In the genomic region with DNA sequence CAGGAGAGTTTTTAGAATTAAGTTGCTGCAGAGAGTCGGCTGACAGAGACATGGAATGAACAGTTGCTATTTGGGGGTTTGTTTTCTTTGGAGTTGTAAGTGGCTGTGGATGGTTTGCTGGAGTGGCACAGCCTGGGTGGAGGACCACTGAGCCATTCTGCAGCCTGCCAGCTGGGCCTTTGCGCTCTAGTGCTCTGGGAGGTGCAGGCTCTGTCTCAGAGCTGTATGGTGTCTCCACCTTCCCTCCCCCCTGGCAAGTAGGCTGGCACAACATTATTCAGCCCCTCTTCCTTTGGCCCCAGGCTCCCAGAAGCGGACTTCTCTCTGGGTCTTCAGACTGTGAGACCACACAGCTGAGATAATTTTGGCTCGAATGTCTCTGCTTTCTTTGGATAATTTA, we compare ENCODE assay signal across 11 mouse cellular contexts. TPM values are rescaled to one million over a fixed set of nuclear protein-coding genes. Genes with fewer than 3 reads are reported as not detected.
DNase-seq lines count a peak whose midpoint lies in the region; ATAC-seq and TF ChIP-seq lines count a peak whose summit lies in the region.
"Had no signal": no experiment of that assay in that cellular context is flagged by ENCODE, and none has a peak within 500 bp of the region (broad histone marks: within the 10 kb centered on the region; RNA-seq: fewer than 3 reads in every experiment).

No protein-coding gene starts in this region.

- no peak overlapping the region for H3K9ac ChIP-seq in heart, embryonic 16.5 days (ENCODE audit: low read length)
- H3K9ac ChIP-seq in lung, embryonic 14.5 days: no peak overlapping the region
- no peak overlapping the region for H3K9ac ChIP-seq in embryonic facial prominence, embryonic 12.5 days
- no peak overlapping the region for H3K9ac ChIP-seq in hindbrain, embryonic 16.5 days (ENCODE audit: low read depth, low read length)

- no peaks in the 10 kb centered on the region for H3K27me3 ChIP-seq in heart, embryonic 16.5 days (ENCODE audit: control insufficient read depth, insufficient read depth, low read length)
- no peaks in the 10 kb centered on the region for H3K27me3 ChIP-seq in lung, embryonic 14.5 days (ENCODE audit: insufficient read depth, low read length)
- H3K27me3 ChIP-seq in embryonic facial prominence, embryonic 12.5 days: no peaks in the 10 kb centered on the region
- no peaks in the 10 kb centered on the region for H3K27me3 ChIP-seq in hindbrain, embryonic 16.5 days (replicated peaks; ENCODE audit: control insufficient read depth, insufficient read depth, low read length)

- no peaks in the 10 kb centered on the region for H3K9me3 ChIP-seq in heart, embryonic 16.5 days (replicated peaks; ENCODE audit: control insufficient read depth, low read length)
- H3K9me3 ChIP-seq in lung, embryonic 14.5 days (ENCODE audit: low read depth, low read length): no peaks in the 10 kb centered on the region
- no peaks in the 10 kb centered on the region for H3K9me3 ChIP-seq in embryonic facial prominence, embryonic 12.5 days
- no peaks in the 10 kb centered on the region for H3K9me3 ChIP-seq in hindbrain, embryonic 16.5 days (ENCODE audit: control insufficient read depth, low read length)

- peaks cover 37% of the 10 kb centered on the region for H3K4me1 ChIP-seq in heart, embryonic 16.5 days (ENCODE audit: control insufficient read depth, insufficient read depth, low read length)
- peaks cover 15% of the 10 kb centered on the region for H3K4me1 ChIP-seq in lung, embryonic 14.5 days (ENCODE audit: insufficient read depth)
- H3K4me1 ChIP-seq in embryonic facial prominence, embryonic 12.5 days: peaks cover 30% of the 10 kb centered on the region
- peaks cover 22% of the 10 kb centered on the region for H3K4me1 ChIP-seq in hindbrain, embryonic 16.5 days (ENCODE audit: control insufficient read depth, insufficient read depth, low read depth, low read length)

- H3K27ac ChIP-seq in heart, embryonic 16.5 days (ENCODE audit: low read length): peak overlapping the region; percentile 69
- H3K27ac ChIP-seq in lung, embryonic 14.5 days (ENCODE audit: low read depth): peak overlapping the region; percentile 0; the same call in 1 of the 2 replicates
- peak overlapping the region; percentile 66; the same call in 1 of the 2 replicates for H3K27ac ChIP-seq in embryonic facial prominence, embryonic 12.5 days
- H3K27ac ChIP-seq in hindbrain, embryonic 16.5 days (ENCODE audit: low read depth, low read length): peak overlapping the region; percentile 41

- H3K4me2 ChIP-seq in heart, embryonic 16.5 days (ENCODE audit: low read depth, low read length): no peak overlapping the region
- no peak overlapping the region for H3K4me2 ChIP-seq in lung, embryonic 14.5 days
- H3K4me2 ChIP-seq in embryonic facial prominence, embryonic 12.5 days (replicated peaks): no peak overlapping the region
- H3K4me2 ChIP-seq in hindbrain, embryonic 16.5 days (ENCODE audit: low read length): no peak overlapping the region

- no peak for TF ChIP-seq CTCF in lung, embryonic 14.5 days (IDR thresholded peaks at IDR 0.05; ENCODE audit: low read depth)

- no peak for DNase-seq in heart, postnatal 4 days
- DNase-seq in lung, embryonic 14.5 days: no peak
- DNase-seq in lung, postnatal 14 days: no peak
- DNase-seq in spleen, adult 18-20 months: no peak
- DNase-seq: cerebellum, adult 11-12 months; gastrocnemius, postnatal 36 days; layer of hippocampus, adult 9-11 months; thymus, postnatal 14 days had no signal

- H3K4me3 ChIP-seq in heart, embryonic 16.5 days (ENCODE audit: low read length): no peak overlapping the region
- H3K4me3 ChIP-seq in lung, embryonic 14.5 days (ENCODE audit: low read depth, low read length): no peak overlapping the region
- H3K4me3 ChIP-seq in embryonic facial prominence, embryonic 12.5 days: no peak overlapping the region
- H3K4me3 ChIP-seq in hindbrain, embryonic 16.5 days (ENCODE audit: low read length): no peak overlapping the region

- no peak for ATAC-seq in heart, embryonic 16.5 days (replicated peaks; ENCODE audit: extremely low read depth, insufficient read depth, low FRiP score)
- ATAC-seq in lung, embryonic 14.5 days (ENCODE audit: insufficient read depth): no peak
- no peak for ATAC-seq in embryonic facial prominence, embryonic 12.5 days (ENCODE audit: insufficient number of reproducible peaks, insufficient read depth, low FRiP score, low TSS enrichment)
- ATAC-seq in hindbrain, embryonic 16.5 days: peak; percentile 29; the same call in 1 of the 2 replicates

- 63% methylated on average over 4 of the region's 4 CpGs for WGBS in heart, embryonic 16.5 days
- 67% methylated on average over 4 of the region's 4 CpGs for WGBS in lung, embryonic 14.5 days
- WGBS in embryonic facial prominence, embryonic 12.5 days: 42% methylated on average over 4 of the region's 4 CpGs
- 64% methylated on average over 4 of the region's 4 CpGs for WGBS in hindbrain, embryonic 16.5 days

- H3K36me3 ChIP-seq in heart, embryonic 16.5 days (ENCODE audit: control insufficient read depth, insufficient read depth): peaks cover 6% of the 10 kb centered on the region; the same call in 1 of the 2 replicates
- peaks cover 12% of the 10 kb centered on the region; the same call in 1 of the 2 replicates for H3K36me3 ChIP-seq in lung, embryonic 14.5 days (ENCODE audit: insufficient read depth)
- 0 out of 2 replicates have a peak, but pooled peaks cover 13% of the 10 kb centered on the region for H3K36me3 ChIP-seq in embryonic facial prominence, embryonic 12.5 days
- H3K36me3 ChIP-seq in hindbrain, embryonic 16.5 days (ENCODE audit: control insufficient read depth, insufficient read depth, low read length): no peaks in the 10 kb centered on the region

RNA-seq across cellular contexts. Expression of gene Chmp4b, which starts 22.5 kb away (rescaled TPM):
- 22.5 and 23.0 TPM in 2 replicates for polyA plus RNA-seq in heart, embryonic 16.5 days (2015; fragmentation: Nextera tagmentation; extraction: Ambion mirVana)
- 100 to 1,000 TPM; 133 to 134 TPM for total RNA-seq in heart, postnatal 4 days (2021)
- polyA plus RNA-seq in lung, embryonic 14.5 days (2014; fragmentation: Nextera tagmentation; extraction: Ambion mirVana): 14.9 and 15.0 TPM in 2 replicates
- 29.3 and 29.4 TPM in 2 replicates for polyA plus RNA-seq in embryonic facial prominence, embryonic 12.5 days (2016; fragmentation: Nextera tagmentation; extraction: Ambion mirVana)
- polyA plus RNA-seq in hindbrain, embryonic 16.5 days (2015; fragmentation: Nextera tagmentation; extraction: Ambion mirVana): 23.0 and 32.2 TPM in 2 replicates

Comparison
In these comparisons a context has a peak if more than half of its experiments do, and no peak if none do; other contexts are left out.
1. H3K27ac ChIP-seq: peak in every context shown above with its lines; median percentile 69 in heart, embryonic 16.5 days; 66 in embryonic facial prominence, embryonic 12.5 days; 41 in hindbrain, embryonic 16.5 days; 0 in lung, embryonic 14.5 days.